Mouse (Mus musculus) limb, embryonic 12.5 days (tissue): ENCODE results near the gene Crhr1. TPM values are rescaled to one million over a fixed set of nuclear protein-coding genes. Genes with fewer than 3 reads are reported as not detected.

ENCODE experiments used
- ATAC-seq: fragments of 200-750 bp; cut with Nextera tagmentation; 2 replicates; pipeline ENCODE4 v1.8.0; 2017; ENCODE audit warnings: low read depth, moderate TSS enrichment; ENCODE audit not compliant: insufficient number of reproducible peaks, insufficient read depth, low FRiP score, low TSS enrichment
- H3K27ac ChIP-seq: fragments of 300-500 bp; sonication (generic); 2 replicates; pipeline ENCODE4 v1.5.1; 2016; ENCODE audit warnings: mild to moderate bottlenecking, moderate library complexity
- H3K27me3 ChIP-seq: fragments of 300-500 bp; sonication (generic); 2 replicates; pipeline ENCODE4 v1.6.1; 2016; ENCODE audit warnings: mild to moderate bottlenecking, moderate library complexity
- H3K36me3 ChIP-seq: fragments of 300-500 bp; sonication (generic); 2 replicates; pipeline ENCODE4 v1.6.1; 2016; ENCODE audit warnings: mild to moderate bottlenecking, moderate library complexity
- H3K4me1 ChIP-seq: fragments of 300-500 bp; sonication (generic); replicated peaks from 2 replicates; pipeline ENCODE4 v1.6.1; 2016
- H3K4me2 ChIP-seq: fragments of 300-500 bp; sonication (generic); 2 replicates; pipeline ENCODE4 v1.6.1; 2016; ENCODE audit warnings: mild to moderate bottlenecking, moderate library complexity
- H3K4me3 ChIP-seq: fragments of 300-500 bp; sonication (generic); replicated peaks from 2 replicates; pipeline ENCODE4 v1.5.1; 2016; ENCODE audit warnings: mild to moderate bottlenecking
- H3K9ac ChIP-seq: fragments of 300-500 bp; sonication (generic); replicated peaks from 2 replicates; pipeline ENCODE4 v1.6.1; 2016; ENCODE audit warnings: mild to moderate bottlenecking, moderate library complexity
- H3K9me3 ChIP-seq: fragments of 300-500 bp; sonication (generic); 2 replicates; pipeline ENCODE4 v1.6.1; 2016; ENCODE audit warnings: mild to moderate bottlenecking, moderate library complexity
- WGBS: fragments of 180-500 bp; shearing (Covaris S2); methylation state at CpG from one replicate; pipeline ENCODE4 v1.1.7; 2016; 5-methylcytosine and 5-hydroxymethylcytosine counted together
- polyA plus RNA-seq: library from polyadenylated mRNA; unstranded; fragments of >200 nt; fragmentation: Nextera tagmentation; extraction: Ambion mirVana; gene quantifications from 2 replicates; pipeline ENCODE4 v1.2.1, GENCODE M21; 2016

Crhr1 gene
- polyA plus RNA-seq, 1 experiment from 2014 or later, result 0.31 TPM

- Histone ChIP-seq H3K27ac (no peak overlapping the region), H3K4me2 (no peak overlapping the region), H3K9me3 (no peaks in the 10 kb centered on the region), H3K9ac (no peak overlapping the region), H3K4me3 (no peak overlapping the region), H3K27me3 (peaks cover 27% of the 10 kb centered on the region), H3K4me1 (peaks cover 12% of the 10 kb centered on the region), H3K36me3 (no peaks in the 10 kb centered on the region)
- ATAC-seq, result no peak
- WGBS, result 69% methylated on average over 4 of the region's 4 CpGs
Observed at GRCm38 (mm10) chr11:104159769-104160272, 27.2 kb downstream of the Crhr1 start.

DNA sequence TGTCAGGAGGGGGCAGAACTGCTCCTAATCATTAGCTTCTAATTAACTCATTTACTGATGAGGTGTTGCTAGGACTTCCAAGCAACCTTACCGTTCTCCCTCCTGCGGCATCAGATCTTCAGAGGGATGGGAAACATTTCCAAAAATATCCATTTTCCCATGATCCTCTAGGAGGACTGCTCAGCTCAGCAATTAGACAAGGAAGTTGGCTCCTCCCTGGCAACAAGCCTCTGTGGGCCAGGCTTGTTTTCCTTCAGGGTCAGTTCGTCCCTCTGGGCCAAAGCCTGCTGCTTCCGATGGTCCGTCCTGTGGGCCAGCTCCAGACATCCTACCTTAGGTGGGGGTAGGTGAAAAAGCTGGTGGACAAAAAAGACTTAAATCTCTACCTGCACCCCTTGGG, 28.5 kb downstream of the Crhr1 start:
- WGBS, result 68% methylated on average over 5 of the region's 5 CpGs
- Histone ChIP-seq H3K36me3 (no peaks in the 10 kb centered on the region), H3K9me3 (no peaks in the 10 kb centered on the region), H3K4me3 (no peak overlapping the region), H3K4me1 (peaks cover 12% of the 10 kb centered on the region), H3K27ac (no peak overlapping the region), H3K4me2 (no peak overlapping the region), H3K9ac (no peak overlapping the region), H3K27me3 (peaks cover 27% of the 10 kb centered on the region)
- ATAC-seq, result no peak

- no peaks in the 10 kb centered on the region for H3K9me3 ChIP-seq
- no peak overlapping the region for H3K9ac ChIP-seq
- H3K27ac ChIP-seq, result no peak overlapping the region
- WGBS, result 89% methylated on average over 10 of the region's 10 CpGs
- H3K27me3 ChIP-seq, result peaks cover 12% of the 10 kb centered on the region; the same call in 1 of the 2 replicates
- H3K36me3 ChIP-seq, result no peaks in the 10 kb centered on the region
- H3K4me3 ChIP-seq, result no peak overlapping the region
- no peak for ATAC-seq
- no peaks in the 10 kb centered on the region for H3K4me1 ChIP-seq
- no peak overlapping the region for H3K4me2 ChIP-seq
Observed at GRCm38 (mm10) chr11:104164257-104164656, 31.6 kb downstream of the Crhr1 start.

DNA sequence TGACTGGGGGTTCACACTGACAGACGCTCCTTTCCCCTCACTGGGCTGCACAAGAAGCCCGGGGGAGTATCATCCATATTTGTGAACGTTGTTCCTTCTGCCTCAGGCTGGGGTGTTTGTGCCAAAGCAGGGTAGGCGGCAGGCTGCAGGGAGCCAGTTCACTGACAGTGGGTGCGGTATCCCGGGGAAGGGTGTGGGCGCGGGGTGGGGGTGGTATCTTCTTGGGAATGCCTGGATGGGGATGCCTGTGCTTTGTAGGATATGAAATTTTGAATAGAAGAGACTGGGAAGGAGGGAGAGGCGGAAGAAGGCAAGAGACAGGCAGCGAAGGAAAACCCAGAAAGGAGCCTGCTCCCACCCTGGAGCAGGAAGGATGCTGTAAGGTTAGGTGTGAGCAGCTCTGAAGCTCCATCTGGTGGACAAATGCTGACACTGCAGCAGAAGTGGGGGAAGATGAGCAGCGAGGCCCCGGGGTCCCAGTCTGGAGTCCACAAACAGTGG, 38.7 kb downstream of the Crhr1 start:
- Histone ChIP-seq H3K27ac (no peak overlapping the region), H3K4me1 (no peaks in the 10 kb centered on the region), H3K36me3 (no peaks in the 10 kb centered on the region), H3K9me3 (no peaks in the 10 kb centered on the region), H3K27me3 (peaks cover 19% of the 10 kb centered on the region), H3K4me2 (no peak overlapping the region), H3K9ac (no peak overlapping the region), H3K4me3 (no peak overlapping the region)
- ATAC-seq, result no peak
- 42% methylated on average over 12 of the region's 12 CpGs for WGBS

- no peak for ATAC-seq
- no peak overlapping the region for H3K4me3 ChIP-seq
- H3K27ac ChIP-seq, result no peak overlapping the region
- H3K4me1 ChIP-seq, result no peaks in the 10 kb centered on the region
- no peak overlapping the region for H3K4me2 ChIP-seq
- no peak overlapping the region for H3K9ac ChIP-seq
- H3K9me3 ChIP-seq, result no peaks in the 10 kb centered on the region
- 27% methylated on average over 7 of the region's 7 CpGs for WGBS
- H3K36me3 ChIP-seq, result no peaks in the 10 kb centered on the region
- H3K27me3 ChIP-seq, result peaks cover 11% of the 10 kb centered on the region; the same call in 1 of the 2 replicates
Observed at GRCm38 (mm10) chr11:104178893-104179292, 46.2 kb downstream of the Crhr1 start.

DNA sequence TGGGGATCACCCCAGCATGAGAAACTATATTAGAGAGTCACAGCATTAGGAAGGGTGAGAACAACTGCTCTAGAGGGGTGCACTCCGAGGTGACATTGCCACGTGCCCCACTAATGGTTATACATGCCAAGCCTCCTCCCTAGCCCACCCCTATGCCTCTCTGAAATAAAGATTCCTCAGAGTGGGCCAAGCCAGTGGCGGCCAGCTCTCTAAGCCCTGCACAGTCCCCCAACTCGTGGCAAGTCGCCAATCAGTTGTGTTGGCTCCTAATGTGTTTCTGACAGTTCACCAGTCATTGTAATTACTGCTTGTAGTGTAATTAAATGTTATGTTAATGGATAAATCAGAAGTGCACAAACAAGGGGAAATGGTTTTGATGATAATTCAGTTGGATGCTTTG, 47.1 kb downstream of the Crhr1 start:
- no peak overlapping the region for H3K4me2 ChIP-seq
- H3K4me1 ChIP-seq, result no peaks in the 10 kb centered on the region
- H3K27ac ChIP-seq, result no peak overlapping the region
- no peak overlapping the region for H3K9ac ChIP-seq
- WGBS, result 78% methylated on average over 5 of the region's 5 CpGs
- H3K27me3 ChIP-seq, result peaks cover 14% of the 10 kb centered on the region; the same call in 1 of the 2 replicates
- ATAC-seq, result no peak
- no peak overlapping the region for H3K4me3 ChIP-seq
- H3K9me3 ChIP-seq, result no peaks in the 10 kb centered on the region
- H3K36me3 ChIP-seq, result no peaks in the 10 kb centered on the region

GRCm38 (mm10) chr11:104182141-104182540, 49.5 kb downstream of the Crhr1 start:
- no peak overlapping the region for H3K27ac ChIP-seq
- WGBS, result 82% methylated on average over 3 of the region's 3 CpGs
- H3K9me3 ChIP-seq, result no peaks in the 10 kb centered on the region
- no peaks in the 10 kb centered on the region for H3K4me1 ChIP-seq
- no peak overlapping the region for H3K9ac ChIP-seq
- ATAC-seq, result no peak
- H3K36me3 ChIP-seq, result no peaks in the 10 kb centered on the region
- H3K4me2 ChIP-seq, result no peak overlapping the region
- no peak overlapping the region for H3K4me3 ChIP-seq
- peaks cover 9% of the 10 kb centered on the region; the same call in 1 of the 2 replicates for H3K27me3 ChIP-seq

DNA sequence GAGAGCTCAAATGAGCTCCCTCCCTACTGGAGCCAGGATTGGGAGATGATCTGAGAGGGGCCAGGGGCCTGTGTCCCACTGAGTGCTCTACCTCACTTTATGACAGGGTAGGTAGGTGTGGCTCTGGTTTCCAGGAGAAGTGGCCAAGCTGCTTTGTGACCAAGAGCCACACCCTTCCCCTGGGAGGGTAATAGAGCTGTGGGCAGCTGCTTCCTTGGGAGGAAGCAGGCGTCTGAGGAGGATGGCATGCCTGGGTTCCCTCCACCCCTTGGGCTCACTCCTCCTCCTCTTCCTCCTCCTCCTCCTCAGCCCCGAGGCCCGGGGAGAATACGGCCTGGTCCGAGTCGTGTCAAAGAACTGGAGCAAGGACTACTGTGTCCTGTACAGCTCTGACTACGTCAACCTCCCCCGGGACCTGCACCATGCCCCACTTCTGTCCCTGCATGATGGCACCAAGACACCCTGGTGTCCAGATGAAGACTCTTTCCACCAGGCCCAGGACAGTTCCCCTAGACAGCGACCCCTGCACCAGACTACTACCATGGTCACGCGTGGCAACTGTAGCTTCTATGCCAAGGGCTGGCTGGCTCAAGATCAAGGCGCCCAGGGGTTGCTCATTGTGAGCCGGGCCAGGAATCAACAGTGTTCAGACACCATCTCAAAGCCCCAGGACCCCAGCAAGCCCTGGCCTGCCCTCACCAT, 53.6 kb downstream of the Crhr1 start, which contains the start of gene Sppl2c:
Sppl2c (plus strand) TSS at position 193 of the 702 bp plus-strand sequence.
- WGBS, result 71% methylated on average over 13 of the region's 13 CpGs
- no peak within 1 kb of the TSS for H3K4me3 ChIP-seq
- no peak within 1 kb of the TSS for H3K4me2 ChIP-seq
- no peaks in the 10 kb centered on the region for H3K36me3 ChIP-seq
- no peaks in the 10 kb centered on the region for H3K4me1 ChIP-seq
- H3K9ac ChIP-seq, result no peak within 1 kb of the TSS
- H3K9me3 ChIP-seq, result no peaks in the 10 kb centered on the region
- H3K27ac ChIP-seq, result no peak within 1 kb of the TSS
- no peak for ATAC-seq
- peaks cover 7% of the 10 kb centered on the region; the same call in 1 of the 2 replicates for H3K27me3 ChIP-seq

GRCm38 (mm10) chr11:104186837-104187150, 54.1 kb downstream of the Crhr1 start:
- WGBS, result 94% methylated on average over 9 of the region's 9 CpGs

GRCm38 (mm10) chr11:104187766-104188165, 55.1 kb downstream of the Crhr1 start:
- H3K4me1 ChIP-seq, result no peaks in the 10 kb centered on the region
- peaks cover 7% of the 10 kb centered on the region; the same call in 1 of the 2 replicates for H3K27me3 ChIP-seq
- H3K27ac ChIP-seq, result no peak overlapping the region
- H3K9ac ChIP-seq, result no peak overlapping the region
- H3K4me3 ChIP-seq, result no peak overlapping the region
- no peaks in the 10 kb centered on the region for H3K36me3 ChIP-seq
- H3K4me2 ChIP-seq, result no peak overlapping the region
- no peaks in the 10 kb centered on the region for H3K9me3 ChIP-seq
- ATAC-seq, result no peak
- WGBS, result 92% methylated on average over 10 of the region's 10 CpGs

More at GRCm38 (mm10) chr11:104186837-104187150, 54.1 kb downstream of the Crhr1 start:
- H3K9me3 ChIP-seq, result no peaks in the 10 kb centered on the region
- no peaks in the 10 kb centered on the region for H3K4me1 ChIP-seq
- H3K27ac ChIP-seq, result no peak overlapping the region
- H3K4me3 ChIP-seq, result no peak overlapping the region
- no peak overlapping the region for H3K9ac ChIP-seq
- no peak overlapping the region for H3K4me2 ChIP-seq
- peaks cover 7% of the 10 kb centered on the region; the same call in 1 of the 2 replicates for H3K27me3 ChIP-seq
- H3K36me3 ChIP-seq, result no peaks in the 10 kb centered on the region
- no peak for ATAC-seq

- no peak overlapping the region for H3K4me3 ChIP-seq
- no peak overlapping the region for H3K9ac ChIP-seq
- no peak overlapping the region for H3K4me2 ChIP-seq
- no peak for ATAC-seq
- WGBS, result 78% methylated on average over 2 of the region's 2 CpGs
- no peaks in the 10 kb centered on the region for H3K36me3 ChIP-seq
- H3K4me1 ChIP-seq, result no peaks in the 10 kb centered on the region
- H3K27me3 ChIP-seq, result no peaks in the 10 kb centered on the region; the same call in 1 of the 2 replicates
- H3K9me3 ChIP-seq, result no peaks in the 10 kb centered on the region
- H3K27ac ChIP-seq, result no peak overlapping the region
Observed at GRCm38 (mm10) chr11:104190008-104190407, 57.4 kb downstream of the Crhr1 start.
